Mouse (Mus musculus) MEL (cell line): ENCODE measurements around the gene Ccdc86. TPM values are rescaled to one million over a fixed set of nuclear protein-coding genes. Genes with fewer than 3 reads are reported as not detected.

Source experiments
- DNase-seq: peaks from one replicate; pipeline ENCODE4 v3.0.0; 2011; ENCODE audit warnings: low read depth, low spot score
- H3K27ac ChIP-seq: 2 replicates; pipeline ENCODE4 v1.5.1; 2012; ENCODE audit warnings: low read depth, mild to moderate bottlenecking, control low read depth, low read length, moderate library complexity; ENCODE audit not compliant: control insufficient read depth
- H3K27me3 ChIP-seq, 2 experiments: fragments of 150-350 bp in 1 of 2; sonication (generic) in 1 of 2; 2 replicates each; pipeline ENCODE4 v1.6.1; 2012; ENCODE audit warnings: low read length in 2 of 2, mild to moderate bottlenecking in 2 of 2, improper control_type of control experiment in 1 of 2, moderate library complexity in 1 of 2; ENCODE audit not compliant: insufficient read depth in 2 of 2, control insufficient read depth in 1 of 2
- H3K36me3 ChIP-seq, 2 experiments: 2 replicates each; pipeline ENCODE4 v1.6.1; 2012 to 2014; ENCODE audit warnings: low read length in 2 of 2, improper control_type of control experiment in 1 of 2, inconsistent platforms in 1 of 2, mild to moderate bottlenecking in 1 of 2; ENCODE audit not compliant: insufficient read depth in 2 of 2, control insufficient read depth in 1 of 2
- H3K4me1 ChIP-seq, 2 experiments: fragments of 150-350 bp in 1 of 2; sonication (generic) in 1 of 2; 2 replicates each; pipeline ENCODE4 v1.6.1; 2012; ENCODE audit warnings: low read length in 2 of 2, improper control_type of control experiment in 1 of 2, mild to moderate bottlenecking in 1 of 2; ENCODE audit not compliant: insufficient read depth in 2 of 2, control insufficient read depth in 1 of 2
- H3K4me3 ChIP-seq, 2 experiments: fragments of 150-350 bp in 1 of 2; sonication (generic) in 1 of 2; 2 replicates each; pipeline ENCODE4 v1.5.1; 2012; ENCODE audit warnings: low read depth in 2 of 2, low read length in 2 of 2, mild to moderate bottlenecking in 2 of 2, moderate library complexity in 2 of 2, control low read depth in 1 of 2, improper control_type of control experiment in 1 of 2; ENCODE audit not compliant: control insufficient read depth in 1 of 2, insufficient read depth in 1 of 2
- H3K79me2 ChIP-seq: 2 replicates; pipeline ENCODE4 v1.6.1; 2012; ENCODE audit warnings: mild to moderate bottlenecking, low read length, moderate library complexity; ENCODE audit not compliant: control insufficient read depth, poor library complexity, insufficient read depth
- H3K9ac ChIP-seq: 2 replicates; pipeline ENCODE4 v1.6.1; 2012; ENCODE audit warnings: low read depth, mild to moderate bottlenecking, control low read depth, low read length, moderate library complexity; ENCODE audit not compliant: control insufficient read depth, poor library complexity, severe bottlenecking
- H3K9me3 ChIP-seq: fragments of 150-350 bp; sonication (generic); replicated peaks from 2 replicates; pipeline ENCODE4 v1.6.1; 2012; ENCODE audit warnings: mild to moderate bottlenecking, low read length, improper control_type of control experiment, moderate library complexity; ENCODE audit not compliant: insufficient read depth
- CHD1 ChIP-seq: IDR thresholded peaks from 2 replicates; pipeline ENCODE4 v1.6.1; 2012; ENCODE audit warnings: low read depth, mild to moderate bottlenecking, inconsistent platforms, low read length, improper control_type of control experiment
- CTCF ChIP-seq, 3 experiments: IDR thresholded peaks in 2 of 3; conservative IDR thresholded peaks in 1 of 3; 2 replicates each; pipeline ENCODE4 v1.5.1; 2011 to 2012; ENCODE audit warnings: low read length in 3 of 3, low read depth in 2 of 3, mild to moderate bottlenecking in 2 of 3, improper control_type of control experiment in 1 of 3, inconsistent platforms in 1 of 3, mixed read lengths in 1 of 3, moderate library complexity in 1 of 3; ENCODE audit not compliant: control insufficient read depth in 1 of 3, insufficient read depth in 1 of 3, poor library complexity in 1 of 3, severe bottlenecking in 1 of 3
- ELF1 ChIP-seq: IDR thresholded peaks from 2 replicates; pipeline ENCODE4 v1.6.1; 2014; ENCODE audit warnings: low read depth, mild to moderate bottlenecking, inconsistent platforms, low read length, improper control_type of control experiment, moderate library complexity
- GATA1 ChIP-seq: IDR thresholded peaks from 2 replicates; pipeline ENCODE4 v1.6.1; 2011; ENCODE audit warnings: low read depth, low read length, improper control_type of control experiment
- MAZ ChIP-seq: IDR thresholded peaks from 2 replicates; pipeline ENCODE4 v1.6.1; 2012; ENCODE audit warnings: low read depth, mild to moderate bottlenecking, inconsistent platforms, low read length, improper control_type of control experiment
- NELFE ChIP-seq: IDR thresholded peaks from 2 replicates; pipeline ENCODE4 v1.6.1; 2011; ENCODE audit warnings: low read depth, low read length, improper control_type of control experiment
- NRF1 ChIP-seq: IDR thresholded peaks from 2 replicates; pipeline ENCODE4 v1.6.1; 2014; ENCODE audit warnings: low read depth, mild to moderate bottlenecking, inconsistent platforms, low read length, improper control_type of control experiment, moderate library complexity; ENCODE audit not compliant: poor library complexity, insufficient read depth, severe bottlenecking
- POLR2A ChIP-seq, 2 experiments: IDR thresholded peaks; 2 replicates each; pipeline ENCODE4 v1.6.1; 2011 to 2012; ENCODE audit warnings: low read length in 2 of 2, mild to moderate bottlenecking in 2 of 2, control low read depth in 1 of 2, improper control_type of control experiment in 1 of 2, low read depth in 1 of 2, moderate library complexity in 1 of 2; ENCODE audit not compliant: control insufficient read depth in 1 of 2, insufficient read depth in 1 of 2, poor library complexity in 1 of 2
- POLR2AphosphoS2 ChIP-seq: IDR thresholded peaks from 2 replicates; pipeline ENCODE4 v1.6.1; 2011; ENCODE audit warnings: low read length, improper control_type of control experiment
- RAD21 ChIP-seq: IDR thresholded peaks from 2 replicates; pipeline ENCODE4 v1.6.1; 2011; ENCODE audit warnings: mild to moderate bottlenecking, low read depth, low read length, improper control_type of control experiment
- RCOR1 ChIP-seq: IDR thresholded peaks from 2 replicates; pipeline ENCODE4 v1.6.1; 2012; ENCODE audit warnings: low read depth, mild to moderate bottlenecking, inconsistent platforms, low read length, improper control_type of control experiment
- SMC3 ChIP-seq: IDR thresholded peaks from 2 replicates; pipeline ENCODE4 v1.6.1; 2011; ENCODE audit warnings: low read depth, low read length, improper control_type of control experiment
- TAL1 ChIP-seq: IDR thresholded peaks from 2 replicates; pipeline ENCODE4 v1.6.1; 2012; ENCODE audit warnings: mild to moderate bottlenecking, inconsistent platforms, low read length, moderate library complexity, mixed read lengths
- TBP ChIP-seq: IDR thresholded peaks from 2 replicates; pipeline ENCODE4 v1.8.0; 2011; ENCODE audit warnings: low read depth, low read length, improper control_type of control experiment
- TCF12 ChIP-seq: IDR thresholded peaks from 2 replicates; pipeline ENCODE4 v1.6.1; 2014; ENCODE audit warnings: low read depth, mild to moderate bottlenecking, inconsistent platforms, low read length, improper control_type of control experiment, moderate library complexity
- UBTF ChIP-seq: IDR thresholded peaks from 2 replicates; pipeline ENCODE4 v1.6.1; 2012; ENCODE audit warnings: low read depth, mild to moderate bottlenecking, inconsistent platforms, low read length, improper control_type of control experiment, moderate library complexity, borderline replicate concordance; ENCODE audit not compliant: insufficient read depth
- ZC3H11A ChIP-seq: IDR thresholded peaks from 2 replicates; pipeline ENCODE4 v1.6.1; 2012; ENCODE audit warnings: low read depth, mild to moderate bottlenecking, inconsistent platforms, low read length, improper control_type of control experiment
- polyA plus RNA-seq, 2 experiments: library from polyadenylated mRNA; stranded (reverse) in 1 of 2; unstranded in 1 of 2; fragments of >175 nt in 1 of 2; fragments of >200 nt in 1 of 2; gene quantifications; 2 replicates each; pipeline versions ENCODE4 v1.2.1 to v1.2.4; 2012; ENCODE audit warnings: low replicate concordance in 2 of 2, low read depth in 1 of 2; ENCODE audit not compliant: insufficient read length in 2 of 2, insufficient read depth in 1 of 2, missing spikeins in 1 of 2
- total RNA-seq: library from RNA; depleted of rRNA; stranded (reverse); fragments of 300-350 nt; gene quantifications from 2 replicates; pipeline ENCODE4 v1.2.3, GENCODE M21; 2012

Ccdc86 gene
- total and polyA plus RNA-seq, 3 experiments = 29.5 to 50.9 TPM; not detected in 1

GRCm38 (mm10) chr19:10965721-10966120, 16.7 kb upstream of the Ccdc86 start:
- DNase-seq = no peak
- Histone ChIP-seq H3K4me1 (peaks cover 2 to 6% of the 10 kb centered on the region in 2 experiments; a peak in 3 of 4 replicates), H3K36me3 (peaks cover 0 to 5% of the 10 kb centered on the region in 2 experiments; a peak in 2 of 4 replicates), H3K4me3 (no peak overlapping the region), H3K9me3 (no peaks in the 10 kb centered on the region), H3K9ac (no peak overlapping the region), H3K79me2 (no peaks in the 10 kb centered on the region), H3K27me3 (peaks cover 9 to 10% of the 10 kb centered on the region in 2 experiments), H3K27ac (no peak overlapping the region)
- TF ChIP-seq ELF1 = no peak
- TF ChIP-seq POLR2AphosphoS2 = no peak
- TF ChIP-seq NELFE = no peak
- TF ChIP-seq CTCF (IDR thresholded peaks at IDR 0.05 in 2 of 3, conservative IDR thresholded peaks at IDR 0.05 in 1 of 3; ENCODE audit: control insufficient read depth in 1 of 3, insufficient read depth in 1 of 3, low read depth in 2 of 3, low read length in 3 of 3, poor library complexity in 1 of 3, severe bottlenecking in 1 of 3) = no peak
- TF ChIP-seq ZC3H11A = no peak
- TF ChIP-seq TAL1 = no peak
- TF ChIP-seq POLR2A (IDR thresholded peaks at IDR 0.05; ENCODE audit: control insufficient read depth in 1 of 2, insufficient read depth in 1 of 2, low read depth in 1 of 2, low read length in 2 of 2, poor library complexity in 1 of 2) = no peak
- TF ChIP-seq NRF1 = no peak
- no peak for TF ChIP-seq MAZ
- TF ChIP-seq UBTF = no peak
- no peak for TF ChIP-seq GATA1
- TF ChIP-seq CHD1 = no peak
- no peak for TF ChIP-seq SMC3
- no peak for TF ChIP-seq RAD21
- no peak for TF ChIP-seq RCOR1

- no peaks in the 10 kb centered on the region for H3K36me3 ChIP-seq
- no peaks in the 10 kb centered on the region for H3K9me3 ChIP-seq
- peaks cover 8 to 13% of the 10 kb centered on the region in 2 experiments for H3K27me3 ChIP-seq
- H3K4me1 ChIP-seq = no peaks in the 10 kb centered on the region
- H3K9ac ChIP-seq = no peak overlapping the region
- no peaks in the 10 kb centered on the region for H3K79me2 ChIP-seq
- no peak for DNase-seq
- H3K4me3 ChIP-seq = no peak overlapping the region
- TF ChIP-seq TCF12 (no peak), TBP (no peak)
- no peak overlapping the region for H3K27ac ChIP-seq
Measured at GRCm38 (mm10) chr19:10959978-10960346, 10.9 kb upstream of the Ccdc86 start.
